Mouse (Mus musculus) layer of hippocampus, postnatal 25 days (tissue): Measurements from ENCODE around the gene Hectd1. TPM values are rescaled to one million over a fixed set of nuclear protein-coding genes. Genes with fewer than 3 reads are reported as not detected.

ENCODE experiments used
- DNase-seq, 2 experiments: peaks; one replicate each; pipeline ENCODE4 v3.0.0; 2022; ENCODE audit warnings: mixed read lengths in 2 of 2, low spot score in 1 of 2; ENCODE audit errors: extremely low spot score in 1 of 2
- total RNA-seq, 2 experiments: library from RNA; stranded (reverse); gene quantifications; 2 replicates each; pipeline ENCODE4 v1.2.3; 2021

The Hectd1 gene
- total RNA-seq, 2 experiments from 2014 or later = 81.8 to 84.1 TPM

GRCm38 (mm10) chr12:51811388-51812140, 17.8 kb downstream of the Hectd1 start:
- no peak for DNase-seq

GRCm38 (mm10) chr12:51810564-51810963, 18.8 kb downstream of the Hectd1 start:
- DNase-seq = no peak

- DNase-seq = no peak
Measured at GRCm38 (mm10) chr12:51784842-51785241, 44.5 kb downstream of the Hectd1 start.

- no peak for DNase-seq
Measured at GRCm38 (mm10) chr12:51768702-51769101, 60.6 kb downstream of the Hectd1 start.

- DNase-seq = no peak
Measured at GRCm38 (mm10) chr12:51767454-51767853, 61.9 kb downstream of the Hectd1 start.

GRCm38 (mm10) chr12:51759374-51759773, 70.0 kb downstream of the Hectd1 start:
- DNase-seq = no peak

GRCm38 (mm10) chr12:51756599-51756961, 72.8 kb downstream of the Hectd1 start:
- DNase-seq = no peak

GRCm38 (mm10) chr12:51755938-51756598, 73.3 kb downstream of the Hectd1 start:
- DNase-seq = no peak

- DNase-seq = no peak
Measured at GRCm38 (mm10) chr12:51747348-51747747, 82.0 kb downstream of the Hectd1 start.

GRCm38 (mm10) chr12:51744957-51745356, 84.4 kb downstream of the Hectd1 start:
- no peak for DNase-seq

- peak in 1 of 2 experiments; percentile 30 for DNase-seq
Measured at GRCm38 (mm10) chr12:51741690-51742089, 87.6 kb downstream of the Hectd1 start.

GRCm38 (mm10) chr12:51736807-51737206, 92.5 kb downstream of the Hectd1 start:
- DNase-seq = no peak

GRCm38 (mm10) chr12:51736381-51736780, 93.0 kb downstream of the Hectd1 start:
- no peak for DNase-seq

- no peak for DNase-seq
Measured at GRCm38 (mm10) chr12:51735840-51736271, 93.5 kb downstream of the Hectd1 start.

- DNase-seq = no peak
Measured at GRCm38 (mm10) chr12:51734605-51735211, 94.6 kb downstream of the Hectd1 start.

GRCm38 (mm10) chr12:51729827-51730226, 99.5 kb downstream of the Hectd1 start:
- DNase-seq = no peak

GRCm38 (mm10) chr12:51729058-51729457, 100.3 kb downstream of the Hectd1 start:
- DNase-seq = no peak

- DNase-seq = no peak
Measured at GRCm38 (mm10) chr12:51721836-51722235, 107.5 kb downstream of the Hectd1 start.

- DNase-seq = no peak
Measured at GRCm38 (mm10) chr12:51718617-51719016, 110.7 kb downstream of the Hectd1 start.

GRCm38 (mm10) chr12:51712685-51713084, 116.7 kb downstream of the Hectd1 start:
- DNase-seq = no peak

- no peak for DNase-seq
Measured at GRCm38 (mm10) chr12:51710154-51710553, 119.2 kb downstream of the Hectd1 start.
